Mouse (Mus musculus) cerebellum, adult 2 months (tissue): ENCODE measurements around the gene Atic.

ENCODE experiments used
- CTCF ChIP-seq: fragments of 200-500 bp; IDR thresholded peaks from 2 replicates; pipeline ENCODE4 v1.5.1; 2011; ENCODE audit warnings: low read depth, mild to moderate bottlenecking, control low read depth, low read length, moderate library complexity, borderline replicate concordance; ENCODE audit not compliant: insufficient read depth
- POLR2A ChIP-seq: fragments of 200-500 bp; IDR thresholded peaks from 2 replicates; pipeline ENCODE4 v1.6.1; 2011; ENCODE audit warnings: low read length, control low read depth, borderline replicate concordance; ENCODE audit not compliant: insufficient read depth

- TF ChIP-seq POLR2A (no peak), CTCF (no peak)
Measured at GRCm38 (mm10) chr1:71575987-71576386, 19.0 kb downstream of the Atic start.
